Mouse (Mus musculus) brown adipose tissue, adult 24 weeks (tissue): ENCODE measurements around the gene Cyren. TPM values are rescaled to one million over a fixed set of nuclear protein-coding genes. Genes with fewer than 3 reads are reported as not detected.

ENCODE experiments used
- H3K27ac ChIP-seq: fragments of 200-500 bp; replicated peaks from 2 replicates; pipeline ENCODE4 v1.5.1; 2012; ENCODE audit warnings: low read depth, mild to moderate bottlenecking, low read length
- H3K4me1 ChIP-seq: fragments of 200-500 bp; 2 replicates; pipeline ENCODE4 v1.6.1; 2012; ENCODE audit warnings: low read length, mixed read lengths; ENCODE audit not compliant: control insufficient read depth, insufficient read depth, insufficient read length
- H3K4me3 ChIP-seq: fragments of 200-500 bp; 2 replicates; pipeline ENCODE4 v1.5.1; 2012; ENCODE audit warnings: low read depth, mild to moderate bottlenecking, low read length, moderate library complexity; ENCODE audit not compliant: insufficient read depth
- polyA plus RNA-seq: library from polyadenylated mRNA; stranded (reverse); fragments of >200 nt; gene quantifications from 2 replicates; pipeline ENCODE4 v1.2.4, GENCODE M21; 2012; ENCODE audit not compliant: missing spikeins, insufficient read depth, insufficient read length

Gene Cyren
- polyA plus RNA-seq, 1 experiment, result 3.3 TPM

DNA sequence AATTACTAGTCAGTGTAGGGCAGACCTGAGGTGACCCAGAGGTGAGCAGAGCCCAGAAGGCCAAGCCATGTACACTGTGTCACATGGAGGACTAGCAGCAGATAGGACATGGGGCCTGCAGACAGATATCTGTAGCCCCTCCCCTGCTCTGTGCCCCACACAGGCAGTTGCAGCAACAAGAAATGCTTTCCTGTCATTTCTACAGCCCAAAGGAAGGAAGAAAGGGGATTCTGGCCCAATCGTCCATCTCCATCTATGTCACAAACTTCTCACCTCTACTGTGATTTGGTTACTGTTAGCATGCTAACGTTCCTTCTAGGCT, 1.1 kb downstream of the Cyren start:
- peaks cover 41% of the 10 kb centered on the region for H3K4me1 ChIP-seq
- peak overlapping the region; percentile 77; the same call in 1 of the 2 replicates for H3K4me3 ChIP-seq
- peak overlapping the region; percentile 92 for H3K27ac ChIP-seq

DNA sequence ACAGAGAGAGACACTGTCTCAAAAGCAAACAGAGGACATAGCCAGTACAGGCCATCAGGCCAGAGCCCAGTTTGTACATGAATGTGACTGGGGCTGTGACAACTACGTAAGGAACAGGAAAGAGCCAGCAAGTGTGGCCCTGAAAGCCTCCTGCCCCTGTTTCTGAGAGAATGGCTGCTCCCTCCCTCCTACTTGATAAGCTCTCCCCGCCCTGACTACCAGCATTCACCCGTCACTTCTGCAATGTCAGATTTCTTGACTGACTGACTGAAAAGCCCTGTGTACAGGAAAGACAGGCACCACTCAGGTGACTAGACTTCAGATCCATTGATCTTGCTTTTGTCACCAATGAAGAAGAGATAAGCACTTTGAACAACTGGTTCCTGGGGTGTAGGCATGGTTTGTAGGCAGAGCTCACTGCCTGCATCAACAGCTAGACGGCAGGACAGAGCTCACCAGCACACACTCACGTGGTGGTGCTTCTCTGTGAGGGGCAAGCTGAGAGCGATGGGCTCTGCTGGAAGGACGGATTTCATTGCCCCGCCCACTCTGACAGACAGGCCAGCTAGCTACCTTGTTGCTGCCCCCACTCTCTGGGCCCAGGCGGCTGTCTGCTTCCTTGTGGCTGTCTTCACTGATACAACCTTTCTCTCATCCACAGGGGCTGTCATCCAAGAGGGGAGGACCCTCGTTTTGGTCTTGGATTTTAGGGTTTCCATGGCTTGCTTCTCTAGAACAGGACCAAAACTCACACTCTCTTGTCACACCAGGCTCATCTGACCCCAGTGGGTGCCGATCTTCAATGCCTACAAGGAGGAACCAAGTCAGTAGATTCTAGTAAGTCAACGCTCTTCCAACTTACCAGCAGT, 1.7 kb downstream of the Cyren start:
- Histone ChIP-seq H3K27ac (peak overlapping the region; percentile 92), H3K4me1 (peaks cover 41% of the 10 kb centered on the region), H3K4me3 (peak overlapping the region; percentile 77)

DNA sequence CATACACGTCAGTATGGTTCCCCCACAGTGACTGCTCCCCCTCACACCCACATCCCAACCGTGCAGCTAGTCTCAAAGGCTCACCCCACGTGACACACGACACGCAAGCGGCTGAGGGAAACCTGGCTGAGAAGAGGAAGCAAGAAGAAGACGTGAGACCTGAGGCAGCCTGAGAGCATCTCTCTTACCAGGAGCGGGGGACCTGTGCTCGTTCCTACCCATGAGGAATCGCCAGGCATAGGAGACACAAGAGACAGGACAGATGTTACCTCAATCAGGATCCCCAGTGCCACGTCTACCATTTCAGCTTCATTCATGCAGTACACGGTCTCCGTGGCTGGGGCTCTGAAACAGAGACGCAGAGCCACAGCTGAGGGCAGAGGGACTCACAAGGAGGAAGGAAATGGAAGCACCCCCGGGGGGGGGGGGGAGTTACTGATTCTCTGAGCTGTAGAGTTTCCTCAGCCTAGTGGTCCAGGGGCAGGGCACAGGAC, 2.5 kb downstream of the Cyren start:
- Histone ChIP-seq H3K4me3 (peak overlapping the region; percentile 77), H3K4me1 (peaks cover 46% of the 10 kb centered on the region), H3K27ac (peak overlapping the region; percentile 92)

DNA sequence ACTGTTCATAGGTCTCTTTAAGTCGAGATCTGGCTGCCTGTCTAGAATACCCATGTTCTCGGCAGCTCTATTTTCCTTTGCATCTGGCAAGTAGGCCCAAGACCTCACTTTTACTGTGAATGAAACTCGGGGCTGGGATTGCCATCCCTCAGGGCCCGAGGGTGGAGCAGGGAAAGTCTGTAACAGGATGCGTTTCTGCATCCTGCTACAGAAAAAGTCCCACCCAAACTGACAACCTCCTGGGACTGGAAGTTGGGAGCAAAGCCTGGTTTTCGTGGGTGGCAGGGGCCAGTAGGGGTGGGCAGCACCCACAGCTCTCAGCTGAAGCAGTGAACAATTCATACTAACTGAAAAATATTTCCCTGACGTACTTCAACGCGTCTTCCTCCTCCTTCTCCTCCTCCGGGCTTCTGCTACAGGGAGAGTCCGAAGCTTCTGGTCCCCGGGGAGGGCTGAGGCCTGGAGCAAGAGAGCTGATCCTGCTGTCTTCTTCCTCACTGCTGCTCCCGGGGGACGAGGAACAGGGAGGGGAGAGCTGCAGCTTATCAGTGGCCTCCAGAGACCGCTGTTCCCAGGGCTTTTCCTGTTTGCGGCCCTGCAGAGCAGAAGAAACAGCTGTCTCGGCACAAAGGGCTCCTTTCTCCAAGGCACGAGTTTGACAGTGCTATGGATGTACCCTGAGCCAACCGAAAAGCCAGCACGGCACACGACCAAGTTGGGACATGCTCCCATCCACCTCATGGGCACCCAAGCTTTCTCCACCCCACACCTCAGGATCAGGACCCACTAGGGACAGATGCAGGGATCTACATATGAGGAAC, 3.5 kb downstream of the Cyren start:
- H3K4me3 ChIP-seq, result peak overlapping the region; percentile 77
- H3K27ac ChIP-seq, result peak overlapping the region; percentile 92
- peaks cover 54% of the 10 kb centered on the region for H3K4me1 ChIP-seq

DNA sequence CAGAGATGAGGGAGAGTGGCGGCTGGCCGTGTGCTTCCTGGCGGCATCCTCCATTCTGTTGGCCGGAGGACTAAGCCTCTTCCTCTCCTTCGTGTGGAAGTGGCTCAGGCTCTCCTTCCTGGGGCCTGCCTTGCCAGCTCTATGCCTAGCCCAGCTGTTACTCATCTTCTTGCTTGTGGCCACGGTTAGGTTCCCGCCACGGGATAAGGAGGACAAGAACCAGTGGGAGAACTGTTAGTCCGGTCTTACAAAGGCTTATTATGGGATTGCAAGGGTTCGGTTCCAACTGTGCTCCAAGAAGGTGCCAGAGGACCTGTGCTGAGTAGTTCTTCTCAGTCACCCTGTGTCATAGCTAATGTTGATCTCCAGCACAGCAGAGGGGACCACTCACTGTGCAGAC, 5.0 kb downstream of the Cyren start:
- Histone ChIP-seq H3K4me3 (no peak overlapping the region), H3K27ac (peak overlapping the region; percentile 92), H3K4me1 (peaks cover 54% of the 10 kb centered on the region)

DNA sequence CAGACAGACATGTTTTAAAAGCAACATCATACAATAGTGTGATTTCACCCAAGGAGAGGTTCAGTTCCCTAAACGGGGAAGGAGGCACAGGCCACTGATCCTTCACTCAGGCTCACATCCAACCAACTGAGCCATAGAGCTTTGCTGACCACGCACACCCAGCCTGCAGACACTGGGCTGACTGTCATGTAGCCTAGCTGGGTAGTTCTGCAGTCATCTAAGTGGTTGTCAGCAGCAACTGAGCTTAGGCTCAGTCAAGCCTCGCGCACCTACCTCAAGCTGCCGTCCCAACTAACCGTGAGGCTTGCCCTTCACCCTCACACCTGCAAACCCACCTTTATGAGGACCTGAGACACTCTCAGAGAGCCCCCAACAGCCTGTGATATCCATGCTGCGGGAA, 5.9 kb downstream of the Cyren start:
- H3K4me1 ChIP-seq, result peaks cover 52% of the 10 kb centered on the region
- H3K4me3 ChIP-seq, result no peak overlapping the region
- peak overlapping the region; percentile 92 for H3K27ac ChIP-seq

DNA sequence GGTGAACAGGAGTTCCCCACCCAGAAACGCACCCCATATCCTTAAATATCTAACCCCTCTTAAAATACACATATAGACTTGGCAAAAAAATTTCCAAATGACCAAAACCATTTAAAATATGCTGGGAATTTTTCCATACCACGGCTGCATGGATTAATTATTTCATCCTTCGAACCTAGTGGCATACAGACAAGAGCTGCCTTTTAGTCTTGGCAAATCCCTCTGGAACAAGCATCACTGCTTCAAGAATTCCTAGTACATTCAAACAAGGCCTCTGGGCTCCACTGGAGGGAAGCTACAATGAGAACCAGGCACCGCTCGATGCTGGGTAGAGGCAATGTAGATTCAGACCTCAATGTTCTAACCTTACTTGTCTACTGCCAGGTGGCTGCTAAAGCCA, 7.1 kb downstream of the Cyren start:
- no peak overlapping the region for H3K4me3 ChIP-seq
- peaks cover 44% of the 10 kb centered on the region for H3K4me1 ChIP-seq
- H3K27ac ChIP-seq, result peak overlapping the region; percentile 97; the same call in 1 of the 2 replicates

DNA sequence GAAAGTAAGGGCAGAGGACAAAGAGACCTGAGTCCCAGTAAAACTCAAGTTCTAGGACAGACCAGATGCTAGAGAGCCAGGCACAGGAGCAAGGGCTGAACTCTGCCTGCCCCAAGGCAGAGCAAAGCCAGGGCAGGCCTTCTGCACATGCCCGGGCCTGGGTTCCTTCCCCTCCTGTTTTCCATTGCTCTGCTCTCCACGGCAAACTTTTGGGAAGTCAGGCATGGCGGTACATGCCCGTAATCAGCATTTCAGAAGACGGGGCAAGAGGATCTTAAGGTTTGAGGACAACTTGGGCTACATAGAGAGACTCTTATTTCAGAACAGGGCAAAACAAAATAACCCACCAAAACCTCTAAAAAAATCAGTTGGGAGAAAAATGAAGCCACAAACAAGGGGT, 7.7 kb downstream of the Cyren start:
- peak overlapping the region; percentile 97 for H3K27ac ChIP-seq
- H3K4me3 ChIP-seq, result 0 out of 2 replicates have a peak overlapping the region, but pooled peaks have one; percentile 8
- H3K4me1 ChIP-seq, result peaks cover 40% of the 10 kb centered on the region

DNA sequence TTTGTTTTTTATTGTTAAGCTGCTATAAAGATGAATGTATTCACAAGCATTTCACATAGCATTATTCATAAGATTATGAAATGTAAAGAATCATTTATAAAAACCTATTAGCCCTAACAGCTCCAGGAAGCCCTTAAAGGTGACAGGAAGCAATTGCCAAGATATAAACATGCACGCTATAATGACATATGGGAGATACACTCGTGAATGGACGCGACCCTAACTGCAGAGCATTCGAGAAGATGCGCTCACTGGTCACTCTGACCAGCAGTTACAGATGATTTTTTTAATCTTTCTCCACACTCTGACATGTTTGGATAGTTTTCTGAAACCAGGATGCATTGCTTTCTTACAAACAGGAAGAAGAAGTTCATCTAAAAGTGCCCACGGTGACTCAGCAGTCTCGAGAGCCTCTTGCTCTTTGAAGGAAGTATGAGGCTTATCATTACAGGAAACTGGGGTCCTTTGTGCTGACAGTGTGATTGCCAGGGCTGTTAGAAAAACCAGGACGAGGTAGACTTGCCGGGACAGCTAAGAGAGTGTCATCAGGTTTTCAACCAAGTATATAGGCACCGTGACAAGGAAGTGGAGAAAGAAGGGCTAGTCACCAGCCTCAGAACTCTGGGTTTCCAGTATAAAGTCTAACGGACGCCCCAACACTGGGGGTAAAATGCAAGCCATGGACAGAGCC, 8.5 kb downstream of the Cyren start:
- Histone ChIP-seq H3K4me1 (peaks cover 34% of the 10 kb centered on the region), H3K4me3 (peak overlapping the region; percentile 56; the same call in 1 of the 2 replicates), H3K27ac (peak overlapping the region; percentile 97)

DNA sequence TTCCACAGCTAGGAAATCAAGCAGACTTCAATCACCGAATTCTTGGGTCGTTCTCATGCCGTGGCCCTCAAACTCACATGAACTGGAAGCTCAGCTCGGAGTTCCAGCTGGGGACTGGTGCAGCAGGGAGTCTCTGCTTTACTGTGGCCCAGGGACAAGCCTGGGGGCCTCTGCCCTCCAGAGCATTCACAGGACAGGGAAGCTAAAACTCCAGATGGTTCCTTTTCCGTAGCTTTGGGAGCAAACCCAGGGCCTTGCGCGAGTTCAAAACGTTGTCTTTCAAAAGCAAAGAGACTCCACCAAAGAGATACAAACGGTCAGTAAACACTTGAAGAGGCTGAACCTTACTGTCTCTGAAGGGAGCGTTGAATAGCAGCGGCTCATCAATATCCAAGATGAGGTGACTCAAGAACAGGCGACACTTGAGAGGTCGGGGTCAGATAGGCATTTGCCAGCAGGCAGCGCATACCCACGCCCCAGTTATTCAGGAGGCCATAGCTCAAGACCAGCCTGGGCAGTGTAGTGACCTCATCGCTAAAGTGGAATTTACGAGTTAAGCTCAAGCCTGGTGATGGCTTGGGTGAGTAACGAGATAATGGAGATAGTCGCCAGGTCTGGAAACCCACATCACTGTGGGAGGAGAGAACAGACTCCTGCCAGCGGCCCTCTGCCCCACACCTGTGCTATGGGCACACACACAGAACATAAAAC, 9.2 kb downstream of the Cyren start:
- Histone ChIP-seq H3K4me1 (peaks cover 34% of the 10 kb centered on the region), H3K4me3 (peak overlapping the region; percentile 56), H3K27ac (peak overlapping the region; percentile 97)

DNA sequence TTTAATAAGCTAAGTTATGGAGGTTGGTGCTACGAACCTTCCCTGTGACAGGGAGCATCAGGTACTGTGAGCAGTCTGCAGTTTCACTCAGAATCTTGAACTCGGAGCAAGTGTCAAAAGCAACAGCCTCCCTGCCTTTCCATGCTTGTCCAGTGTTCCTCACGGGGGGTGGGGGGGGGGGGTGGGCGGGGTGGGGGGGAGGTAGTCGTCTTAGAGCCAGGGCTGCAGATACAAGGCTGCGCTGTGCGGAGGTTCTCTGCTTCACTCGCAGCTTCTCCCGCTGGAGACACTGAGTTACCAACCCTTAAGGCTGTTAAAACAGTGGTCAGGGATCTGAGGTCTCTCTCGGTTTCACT, 9.9 kb downstream of the Cyren start:
- peak overlapping the region; percentile 99 for H3K27ac ChIP-seq
- peak overlapping the region; percentile 56 for H3K4me3 ChIP-seq
- peaks cover 31% of the 10 kb centered on the region for H3K4me1 ChIP-seq

DNA sequence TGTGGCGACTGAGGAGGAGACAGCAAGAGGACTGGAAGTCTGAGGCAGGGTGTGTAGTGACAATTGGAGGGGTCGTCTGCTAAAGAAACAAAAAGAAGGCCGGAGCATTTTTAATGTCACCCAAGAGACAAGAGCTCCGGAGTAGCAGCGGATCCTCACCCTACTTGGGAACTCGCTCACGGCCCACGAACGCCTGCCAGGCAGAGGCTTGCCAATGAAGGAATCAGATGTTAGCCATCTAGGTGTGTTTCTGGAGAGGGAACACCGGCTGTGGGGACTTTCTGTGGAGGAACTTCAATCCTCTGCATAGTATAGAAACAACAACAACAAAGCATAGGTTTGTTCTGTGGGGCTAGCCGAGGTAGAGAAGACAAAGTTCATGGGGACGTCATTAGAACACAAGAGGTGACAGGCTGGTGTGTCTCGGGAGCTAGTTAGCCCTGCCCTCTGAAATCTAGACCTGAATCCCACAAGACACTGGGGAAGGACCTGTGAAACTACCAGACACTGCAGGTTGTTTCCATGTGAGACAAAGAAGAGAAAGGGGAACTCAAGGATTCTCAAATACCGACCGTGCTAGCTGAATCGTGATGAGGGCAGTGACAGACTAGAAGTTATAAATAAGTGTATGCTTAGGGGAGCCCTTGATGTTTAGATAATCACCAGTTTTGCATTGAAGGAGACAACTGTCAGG, 10.4 kb downstream of the Cyren start:
- H3K27ac ChIP-seq, result peak overlapping the region; percentile 99
- peaks cover 26% of the 10 kb centered on the region for H3K4me1 ChIP-seq
- H3K4me3 ChIP-seq, result peak overlapping the region; percentile 53

DNA sequence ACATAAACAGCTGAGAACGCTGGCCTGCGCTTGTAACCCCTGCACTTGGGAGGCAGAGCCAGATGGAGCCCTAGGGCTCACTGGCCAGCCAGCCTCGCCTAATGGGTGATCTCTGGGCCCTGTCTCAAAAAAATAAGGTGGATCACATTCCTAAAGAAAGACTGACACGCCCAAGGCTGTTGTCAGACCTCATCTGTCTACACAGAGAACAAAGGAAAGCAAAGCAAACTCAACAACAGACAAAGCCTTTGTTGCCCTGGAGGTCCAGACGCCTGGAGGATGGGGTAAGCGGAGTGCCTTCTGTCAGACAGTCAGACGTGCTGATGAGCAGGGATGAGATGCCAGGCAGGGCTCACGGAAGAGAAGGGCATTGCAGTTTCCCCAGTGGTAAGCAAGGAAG, 11.1 kb downstream of the Cyren start:
- Histone ChIP-seq H3K4me1 (peaks cover 19% of the 10 kb centered on the region), H3K27ac (peak overlapping the region; percentile 99), H3K4me3 (peak overlapping the region; percentile 53)
